Mouse (Mus musculus) cerebellum, adult 11 months (tissue): ENCODE measurements at regions not wholly inside any gene's neighbourhood (a gene's known extent, or its start where the extent isn't known, plus 50 kb on each side); places are given as distances from the start of the nearest gene placed in this dataset.

Source experiments
- DNase-seq: peaks from one replicate; pipeline ENCODE4 v3.0.0; 2022

- DNase-seq: peak; percentile 20
Observed at GRCm38 (mm10) chr4:89396020-89396419, 85.2 kb upstream of the Cdkn2b start.

DNA sequence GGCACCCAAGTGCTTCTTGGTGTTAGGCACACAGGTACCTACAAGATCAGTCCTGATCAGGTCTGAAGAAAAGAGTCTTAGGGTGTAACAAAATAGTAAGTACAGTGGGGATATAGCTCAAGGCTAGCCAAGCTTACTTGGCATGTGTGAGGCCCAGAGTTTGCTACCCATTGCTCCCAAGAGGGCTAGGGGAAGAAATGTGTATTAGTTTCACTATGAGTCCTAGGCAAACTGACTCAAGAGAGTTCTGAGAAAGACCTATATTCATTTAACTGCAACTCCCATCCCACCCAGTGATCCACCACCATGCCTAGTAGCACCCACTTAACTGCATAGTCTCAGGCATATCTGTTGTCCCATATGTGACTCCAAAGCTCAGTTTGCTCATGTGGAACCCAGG is 84.5 kb upstream of the Cdkn2b start:
- DNase-seq: no peak

DNA sequence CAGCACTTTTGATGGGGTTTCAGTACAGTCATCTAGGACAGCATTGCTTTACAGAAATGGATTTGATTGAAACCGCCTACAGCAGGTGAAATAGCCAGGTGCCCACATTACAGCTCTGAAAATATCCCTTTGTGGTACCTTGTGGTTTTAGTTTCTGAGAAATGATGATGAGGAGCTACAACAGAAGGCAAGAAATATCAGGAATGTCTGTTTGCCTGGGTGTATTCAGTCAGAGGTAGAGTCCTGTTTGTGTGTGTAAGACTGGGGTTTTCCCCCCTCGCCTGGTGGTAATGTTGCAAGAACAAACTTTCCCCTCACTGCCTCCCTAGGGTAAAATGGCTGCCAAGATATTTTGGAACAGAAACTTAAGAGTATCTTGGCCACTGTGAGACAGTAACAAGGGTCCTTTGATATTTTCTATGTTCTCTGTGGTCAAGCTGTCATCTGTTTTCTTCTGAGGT is 82.4 kb upstream of the Cdkn2b start:
- DNase-seq: no peak

- no peak for DNase-seq
Observed at GRCm38 (mm10) chr4:89392791-89393190, 82.0 kb upstream of the Cdkn2b start.

- no peak for DNase-seq
Observed at GRCm38 (mm10) chr4:89391463-89392308, 80.8 kb upstream of the Cdkn2b start.

GRCm38 (mm10) chr4:89383548-89383947 is 72.7 kb upstream of the Cdkn2b start:
- no peak for DNase-seq

DNA sequence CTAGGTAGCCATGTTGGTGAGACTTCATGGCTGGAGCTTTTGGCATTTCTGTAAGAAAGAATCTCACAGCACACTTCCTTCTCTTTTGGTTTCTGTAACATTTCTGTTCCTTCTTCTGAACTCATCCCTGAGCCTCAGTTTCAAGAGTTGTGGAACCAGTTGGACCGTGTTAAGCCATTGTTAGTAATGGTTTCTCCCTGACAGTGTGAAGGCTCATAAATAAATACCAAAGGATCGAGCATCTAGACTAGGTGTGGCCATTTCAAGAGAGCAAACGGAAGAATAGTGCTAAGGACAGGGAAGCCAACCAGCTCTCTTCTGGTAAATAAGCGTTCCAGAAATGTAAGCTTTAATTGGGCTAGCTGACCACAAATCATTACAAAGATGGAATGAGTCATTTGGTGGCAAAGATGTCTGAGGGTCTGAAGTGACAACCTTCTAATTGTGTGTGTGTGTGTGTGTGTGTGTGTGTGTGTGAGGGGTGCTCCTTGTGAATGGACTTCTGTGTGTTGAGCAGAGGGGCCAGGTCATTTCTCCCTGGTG is 71.7 kb upstream of the Cdkn2b start:
- DNase-seq: no peak

GRCm38 (mm10) chr4:89381763-89382162 is 70.9 kb upstream of the Cdkn2b start:
- no peak for DNase-seq

DNA sequence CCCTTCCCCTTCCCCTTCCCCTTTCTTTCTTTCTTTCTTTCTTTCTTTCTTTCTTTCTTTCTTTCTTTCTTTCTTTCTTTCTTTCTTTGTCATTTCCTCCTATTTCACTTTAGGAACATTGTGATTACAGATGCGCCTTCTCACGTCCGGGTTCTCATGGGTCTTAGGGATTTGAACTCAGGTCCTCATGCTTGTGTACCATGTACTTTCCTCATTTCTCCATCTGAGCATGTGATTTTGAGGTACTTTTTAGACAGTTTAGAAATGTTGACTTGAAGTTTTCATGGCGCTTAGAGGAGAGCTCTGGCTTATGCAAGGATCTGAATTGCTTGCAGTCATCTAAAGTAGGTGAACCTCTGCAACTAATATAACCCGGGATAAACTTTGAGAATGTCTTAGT is 70.2 kb upstream of the Cdkn2b start:
- DNase-seq: no peak

DNA sequence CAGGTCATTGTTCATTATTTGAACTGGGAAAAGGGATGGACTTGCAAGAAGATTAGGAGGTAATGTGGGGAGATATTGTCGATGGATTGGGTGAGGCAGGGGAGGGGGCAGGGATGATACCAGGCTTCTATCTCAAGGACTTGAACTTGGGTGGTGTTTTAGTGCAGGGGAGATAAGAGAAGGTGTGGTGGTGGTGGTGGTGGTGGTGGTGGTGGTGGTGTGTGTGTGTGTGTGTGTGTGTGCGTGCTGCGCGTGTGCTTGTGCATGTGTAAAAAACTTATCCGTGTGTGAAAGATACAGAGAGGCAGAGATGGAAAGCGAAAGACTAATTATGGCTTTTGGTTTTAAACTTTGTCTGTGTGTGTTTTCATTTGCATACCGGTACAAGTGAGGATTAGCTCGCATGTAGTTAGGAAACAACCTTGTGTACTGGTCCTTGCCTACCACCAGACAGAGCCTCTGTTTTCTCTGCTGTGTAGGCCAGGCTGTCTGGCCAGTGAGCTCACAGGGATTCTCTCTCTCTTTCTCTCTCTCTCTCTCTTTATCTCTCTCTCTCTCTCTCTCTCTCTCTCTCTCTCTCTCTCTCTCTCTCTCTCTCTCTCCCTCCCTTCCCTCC is 69.6 kb upstream of the Cdkn2b start:
- DNase-seq: no peak

GRCm38 (mm10) chr4:89379622-89380329 is 68.9 kb upstream of the Cdkn2b start:
- no peak for DNase-seq

- DNase-seq: no peak
Observed at GRCm38 (mm10) chr4:89372631-89373030, 61.8 kb upstream of the Cdkn2b start.

GRCm38 (mm10) chr4:89368850-89369524 is 58.1 kb upstream of the Cdkn2b start:
- DNase-seq: no peak

DNA sequence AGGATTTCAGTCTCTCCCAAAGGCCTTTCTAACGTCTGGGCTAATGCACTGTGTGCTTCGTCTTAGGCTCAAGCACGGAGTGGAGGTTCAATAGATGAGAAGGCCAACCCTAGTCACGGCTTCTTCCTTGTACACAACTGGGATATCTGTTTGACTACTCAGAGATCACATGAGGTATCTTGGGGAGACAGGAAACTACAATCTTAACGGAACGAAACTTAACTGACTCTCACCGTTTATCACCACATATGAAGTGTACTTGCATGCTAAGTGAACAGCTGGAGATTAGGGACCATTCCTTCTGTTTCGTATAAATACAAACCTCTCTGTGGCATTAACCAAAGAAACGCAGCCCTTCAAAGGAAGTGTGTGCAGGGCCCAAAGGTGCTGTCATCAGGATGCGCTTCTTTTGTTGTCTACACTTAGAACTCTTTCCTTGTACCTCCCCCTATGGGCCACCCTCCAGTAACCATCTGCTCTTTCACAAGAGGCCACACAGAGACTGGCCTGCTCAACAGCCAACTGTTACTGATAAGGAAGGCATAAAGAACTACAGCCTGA is 55.8 kb upstream of the Cdkn2b start:
- DNase-seq: no peak

DNA sequence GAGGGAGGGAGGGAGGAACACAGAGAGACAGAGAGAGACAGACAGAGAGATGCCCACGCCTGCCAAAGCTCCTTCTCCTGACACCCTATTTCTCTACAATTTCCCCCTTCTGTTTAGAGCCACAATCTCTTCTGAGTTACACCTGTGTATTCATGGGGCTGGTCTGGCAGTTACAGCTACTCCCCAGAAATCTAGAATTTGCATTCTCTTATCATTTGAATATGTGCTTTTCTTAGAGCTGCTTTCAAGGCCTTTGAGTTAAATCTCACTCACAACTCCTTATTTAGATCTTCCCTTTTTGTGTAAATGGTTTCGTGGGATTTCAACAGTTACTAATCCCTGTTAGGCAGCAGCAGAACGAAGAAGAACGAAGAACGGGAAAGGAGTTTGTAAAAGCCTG is 55.0 kb upstream of the Cdkn2b start:
- no peak for DNase-seq

- no peak for DNase-seq
Observed at GRCm38 (mm10) chr4:89363150-89363683, 52.4 kb upstream of the Cdkn2b start.

GRCm38 (mm10) chr4:89362650-89363049 is 51.8 kb upstream of the Cdkn2b start:
- no peak for DNase-seq

DNA sequence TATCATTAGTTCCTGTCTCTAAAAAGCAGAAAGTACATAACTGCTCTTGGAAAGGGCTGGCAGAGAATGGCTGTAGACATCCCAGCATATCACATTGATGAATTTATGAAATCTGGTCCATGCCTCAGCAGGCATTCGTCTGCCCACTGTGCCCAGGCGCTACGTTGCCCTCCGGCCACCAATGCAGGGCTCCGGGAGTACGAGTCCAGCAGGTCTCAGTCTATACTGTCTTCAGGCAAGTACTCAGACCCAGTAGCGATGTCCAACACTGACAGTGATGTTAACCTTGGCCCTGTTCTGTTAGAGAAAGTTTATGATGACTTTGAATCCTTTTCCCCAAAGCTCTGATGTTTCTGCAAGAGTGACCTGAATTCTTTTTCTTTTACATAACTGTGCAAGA is 50.5 kb upstream of the Cdkn2b start:
- DNase-seq: no peak
